Mouse (Mus musculus): Measurements from ENCODE around the gene Zbtb41. TPM values are rescaled to one million over a fixed set of nuclear protein-coding genes. Genes with fewer than 3 reads are reported as not detected.

Gene Zbtb41
- total and polyA plus RNA-seq, 3 experiments: 7.6 to 9.3 TPM; not detected in 1

DNA sequence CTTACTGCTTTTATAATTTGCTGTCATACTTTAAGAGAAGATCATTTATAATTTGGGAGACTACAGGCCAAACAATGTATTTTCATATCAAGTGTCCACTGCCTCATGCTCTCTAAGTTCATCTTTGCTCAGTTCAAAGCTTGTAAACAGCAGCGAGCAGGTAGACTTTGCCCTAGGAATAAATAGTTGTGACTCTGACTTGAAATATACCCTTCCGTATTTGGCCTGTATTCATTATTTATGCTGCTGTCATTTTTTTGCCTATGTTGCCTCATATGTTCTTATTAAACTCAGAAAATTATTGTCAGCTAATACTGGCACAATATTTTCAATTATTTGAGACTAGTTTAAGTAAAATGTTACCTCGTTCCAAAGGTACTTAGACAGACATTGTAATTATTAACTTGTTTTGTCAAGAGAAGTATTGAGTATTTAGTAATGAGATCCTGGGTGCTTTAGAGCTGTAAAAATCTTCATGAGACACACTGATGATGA is 79.2 kb downstream of the Zbtb41 start, which contains the start of gene F13b:
F13b (plus strand) TSS at position 445 of the 495 bp plus-strand sequence.
- Histone ChIP-seq H3K4me1 (ENCODE audit: control insufficient read depth in 1 of 2, insufficient read depth in 2 of 2, low read length in 2 of 2) (no peaks in the 10 kb centered on the region), H3K9ac (ENCODE audit: control insufficient read depth, low read depth, low read length, poor library complexity, severe bottlenecking) (no peak within 1 kb of the TSS), H3K36me3 (ENCODE audit: control insufficient read depth in 1 of 2, insufficient read depth in 2 of 2, low read length in 2 of 2) (no peaks in the 10 kb centered on the region), H3K4me3 (ENCODE audit: control insufficient read depth in 1 of 2, insufficient read depth in 1 of 2, low read depth in 2 of 2, low read length in 2 of 2) (no peak within 1 kb of the TSS), H3K27me3 (ENCODE audit: control insufficient read depth in 1 of 2, insufficient read depth in 2 of 2, low read length in 2 of 2) (no peaks in the 10 kb centered on the region), H3K9me3 (replicated peaks; ENCODE audit: insufficient read depth, low read length) (no peaks in the 10 kb centered on the region), H3K79me2 (ENCODE audit: control insufficient read depth, insufficient read depth, low read length, poor library complexity) (no peaks in the 10 kb centered on the region), H3K27ac (ENCODE audit: control insufficient read depth, low read depth, low read length) (no peak within 1 kb of the TSS)
- TF ChIP-seq ZMIZ1 (IDR thresholded peaks at IDR 0.05; ENCODE audit: low read depth, low read length) (no peak), MEF2A (IDR thresholded peaks at IDR 0.05; ENCODE audit: extremely low read depth, insufficient replicate concordance, low read depth, low read length, poor library complexity, severe bottlenecking) (no peak), MAZ (IDR thresholded peaks at IDR 0.05; ENCODE audit: low read depth, low read length) (no peak), E2F4 (IDR thresholded peaks at IDR 0.05; ENCODE audit: borderline replicate concordance, low read depth, low read length) (no peak), GATA1 (IDR thresholded peaks at IDR 0.05; ENCODE audit: low read depth, low read length) (no peak), NRF1 (IDR thresholded peaks at IDR 0.05; ENCODE audit: insufficient read depth, low read depth, low read length, poor library complexity, severe bottlenecking) (no peak), GABPA (IDR thresholded peaks at IDR 0.05; ENCODE audit: low read depth, low read length) (no peak), USF1 (IDR thresholded peaks at IDR 0.05; ENCODE audit: low read depth, low read length) (no peak), TAL1 (IDR thresholded peaks at IDR 0.05; ENCODE audit: low read length) (no peak), UBTF (IDR thresholded peaks at IDR 0.05; ENCODE audit: borderline replicate concordance, insufficient read depth, low read depth, low read length) (no peak), CTCF (IDR thresholded peaks at IDR 0.05 in 2 of 3, conservative IDR thresholded peaks at IDR 0.05 in 1 of 3; ENCODE audit: control insufficient read depth in 1 of 3, insufficient read depth in 1 of 3, low read depth in 2 of 3, low read length in 3 of 3, poor library complexity in 1 of 3, severe bottlenecking in 1 of 3) (no peak), MAFK (IDR thresholded peaks at IDR 0.05; ENCODE audit: borderline replicate concordance, low read depth, low read length) (no peak), ELF1 (IDR thresholded peaks at IDR 0.05; ENCODE audit: low read depth, low read length) (no peak), HCFC1 (IDR thresholded peaks at IDR 0.05; ENCODE audit: low read depth, low read length) (no peak), EP300 (IDR thresholded peaks at IDR 0.05; ENCODE audit: low read depth in 1 of 2, low read length in 2 of 2) (no peak), CHD2 (IDR thresholded peaks at IDR 0.05; ENCODE audit: low read length) (no peak), TCF12 (IDR thresholded peaks at IDR 0.05; ENCODE audit: low read depth, low read length) (no peak), RAD21 (IDR thresholded peaks at IDR 0.05; ENCODE audit: low read depth, low read length) (no peak)
- no peak for DNase-seq (ENCODE audit: low read depth, low spot score)

Other genes with a start within 250 kb of the Zbtb41 start
- gene Crb1, start 45.2 kb upstream of the Zbtb41 start, total RNA-seq (2012; rRNA removed): not detected in 2 replicates
- not detected for gene Crb1, start 45.2 kb upstream of the Zbtb41 start, polyA plus RNA-seq (2012; ENCODE audit: insufficient read depth in 1 of 2, insufficient read length in 2 of 2, low read depth in 1 of 2, low replicate concordance in 2 of 2, missing spikeins in 1 of 2)
- gene Aspm, start 32.5 kb downstream of the Zbtb41 start, total RNA-seq (2012; rRNA removed): 15.1 and 19.4 TPM in 2 replicates
- 100 to 1,000 TPM in 1 of 2 experiments, 10 to 100 TPM in 1; 15.1 to 137 TPM for gene Aspm, start 32.5 kb downstream of the Zbtb41 start, polyA plus RNA-seq (2012; ENCODE audit: insufficient read depth in 1 of 2, insufficient read length in 2 of 2, low read depth in 1 of 2, low replicate concordance in 2 of 2, missing spikeins in 1 of 2)
- not detected in 2 replicates for gene F13b, start 79.4 kb downstream of the Zbtb41 start, total RNA-seq (2012; rRNA removed)
- not detected for gene F13b, start 79.4 kb downstream of the Zbtb41 start, polyA plus RNA-seq (2012; ENCODE audit: insufficient read depth in 1 of 2, insufficient read length in 2 of 2, low read depth in 1 of 2, low replicate concordance in 2 of 2, missing spikeins in 1 of 2)
- gene Cfhr1, start 138.0 kb downstream of the Zbtb41 start, total RNA-seq (2012; rRNA removed): not detected in 2 replicates
- not detected for gene Cfhr1, start 138.0 kb downstream of the Zbtb41 start, polyA plus RNA-seq (2012; ENCODE audit: insufficient read depth in 1 of 2, insufficient read length in 2 of 2, low read depth in 1 of 2, low replicate concordance in 2 of 2, missing spikeins in 1 of 2)

Measured in MEL (cell line).